Mouse (Mus musculus) heart, postnatal 0 days (tissue): Measurements from ENCODE around the gene Magi2.

Experiments used
- CTCF ChIP-seq: IDR thresholded peaks from 2 replicates; pipeline ENCODE4 v1.5.1; 2016; ENCODE audit warnings: antibody characterized with exemption, control low read depth, low read depth
- EP300 ChIP-seq: IDR thresholded peaks from 2 replicates; pipeline ENCODE4 v1.6.1; 2016; ENCODE audit warnings: antibody characterized with exemption, low read depth

GRCm38 (mm10) chr5:20720201-20720900 is 1493.5 kb downstream of the Magi2 start:
- TF ChIP-seq CTCF (no peak), EP300 (no peak)
